Mouse (Mus musculus) limb, embryonic 14.5 days (tissue): ENCODE data around the gene Olfr374. TPM values are rescaled to one million over a fixed set of nuclear protein-coding genes. Genes with fewer than 3 reads are reported as not detected.

ENCODE experiments used
- ATAC-seq: fragments of 200-750 bp; cut with Nextera tagmentation; 2 replicates; pipeline ENCODE4 v1.8.0; 2017; ENCODE audit warnings: low read depth, moderate number of reproducible peaks, moderate TSS enrichment; ENCODE audit not compliant: low FRiP score
- DNase-seq: peaks from one replicate; pipeline ENCODE4 v3.0.0-alpha.2; 2015; ENCODE audit warnings: low spot score
- H3K27ac ChIP-seq: fragments of 300-500 bp; sonication (generic); replicated peaks from 2 replicates; pipeline ENCODE4 v1.5.1; 2014; ENCODE audit warnings: low read depth, mild to moderate bottlenecking, low read length, moderate library complexity, mixed read lengths
- H3K27me3 ChIP-seq: fragments of 300-500 bp; sonication (generic); 2 replicates; pipeline ENCODE4 v1.6.1; 2014; ENCODE audit warnings: low read length, mixed read lengths; ENCODE audit not compliant: control insufficient read depth, insufficient read depth
- H3K36me3 ChIP-seq: fragments of 300-500 bp; sonication (generic); 2 replicates; pipeline ENCODE4 v1.6.1; 2014; ENCODE audit warnings: mild to moderate bottlenecking, low read length, moderate library complexity, mixed read lengths; ENCODE audit not compliant: control insufficient read depth, insufficient read depth
- H3K4me1 ChIP-seq: fragments of 300-500 bp; sonication (generic); 2 replicates; pipeline ENCODE4 v1.6.1; 2014; ENCODE audit warnings: antibody characterized with exemption, low read length, mixed read lengths; ENCODE audit not compliant: control insufficient read depth, insufficient read depth
- H3K4me2 ChIP-seq: fragments of 300-500 bp; sonication (generic); replicated peaks from 2 replicates; pipeline ENCODE4 v1.6.1; 2014; ENCODE audit warnings: low read depth, mild to moderate bottlenecking, low read length, moderate library complexity; ENCODE audit not compliant: severe bottlenecking
- H3K4me3 ChIP-seq: fragments of 300-500 bp; sonication (generic); replicated peaks from 2 replicates; pipeline ENCODE4 v1.5.1; 2014; ENCODE audit warnings: low read length
- H3K9ac ChIP-seq: fragments of 300-500 bp; sonication (generic); 2 replicates; pipeline ENCODE4 v1.6.1; 2014; ENCODE audit warnings: mild to moderate bottlenecking, low read depth, low read length, moderate library complexity; ENCODE audit not compliant: severe bottlenecking
- H3K9me3 ChIP-seq: fragments of 300-500 bp; sonication (generic); 2 replicates; pipeline ENCODE4 v1.6.1; 2016; ENCODE audit warnings: low read length; ENCODE audit not compliant: control insufficient read depth
- POLR2A ChIP-seq: fragments of 200-500 bp; IDR thresholded peaks from 2 replicates; pipeline ENCODE4 v1.8.0; 2012; ENCODE audit warnings: inconsistent platforms, mild to moderate bottlenecking, moderate library complexity, borderline replicate concordance; ENCODE audit not compliant: insufficient read depth, insufficient read length; ENCODE audit errors: extremely low read depth
- WGBS: fragments of 180-500 bp; shearing (Covaris S2); extraction: QIAGEN DNeasy Blood & Tissue Kit; methylation state at CpG from one replicate; pipeline ENCODE4 v1.1.7; 2014; 5-methylcytosine and 5-hydroxymethylcytosine counted together
- polyA plus RNA-seq, 2 experiments: library from polyadenylated mRNA; depleted of rRNA in 1 of 2; stranded (reverse) in 1 of 2; unstranded in 1 of 2; fragments of >200 nt; fragmentation: Nextera tagmentation in 1 of 2; extraction: Ambion mirVana in 1 of 2; gene quantifications; 2 replicates each; pipeline versions ENCODE4 v1.2.1 to v1.2.3; 2012 to 2014

Olfr374 gene
- polyA plus RNA-seq, 2 experiments: 0.14 TPM; not detected in 1

GRCm38 (mm10) chr8:72133507-72133906 lies 26.7 kb downstream of the Olfr374 start:
- 68% methylated on average over 1 of the region's 1 CpGs for WGBS
- Histone ChIP-seq H3K36me3 (peaks cover 5% of the 10 kb centered on the region), H3K9me3 (no peaks in the 10 kb centered on the region), H3K27ac (no peak overlapping the region), H3K4me3 (no peak overlapping the region), H3K9ac (no peak overlapping the region), H3K27me3 (no peaks in the 10 kb centered on the region), H3K4me1 (peaks cover 8% of the 10 kb centered on the region), H3K4me2 (no peak overlapping the region)
- ATAC-seq (no peak), DNase-seq (no peak)
- no peak for TF ChIP-seq POLR2A

- DNase-seq (peak; percentile 60), ATAC-seq (peak; percentile 85)
- H3K9me3 ChIP-seq: no peaks in the 10 kb centered on the region
- whole genome bisulfite sequencing: 1% methylated on average over 21 of the region's 49 CpGs
- peak within 1 kb of the TSS; percentile 91 for H3K4me3 ChIP-seq
- peak within 1 kb of the TSS; percentile 98 for H3K9ac ChIP-seq
- TF ChIP-seq POLR2A: peak; percentile 79; the same call in 1 of the 2 replicates
- H3K27ac ChIP-seq: peak within 1 kb of the TSS; percentile 99
- peak within 1 kb of the TSS; percentile 70 for H3K4me2 ChIP-seq
- H3K36me3 ChIP-seq: peaks cover 19% of the 10 kb centered on the region
- peaks cover 8% of the 10 kb centered on the region for H3K4me1 ChIP-seq
- no peaks in the 10 kb centered on the region for H3K27me3 ChIP-seq
Measured at GRCm38 (mm10) chr8:72134756-72135445, 28.1 kb downstream of the Olfr374 start, which contains the start of gene Tpm4. Gene Tpm4, plus strand, starts transcription at chr8:72134975.

GRCm38 (mm10) chr8:72135446-72136301 lies 28.8 kb downstream of the Olfr374 start:
- Histone ChIP-seq H3K9me3 (no peaks in the 10 kb centered on the region), H3K27ac (peak overlapping the region; percentile 99), H3K4me1 (peaks cover 8% of the 10 kb centered on the region), H3K9ac (peak overlapping the region; percentile 98), H3K4me3 (peak overlapping the region; percentile 91), H3K4me2 (peak overlapping the region; percentile 70), H3K36me3 (peaks cover 27% of the 10 kb centered on the region), H3K27me3 (no peaks in the 10 kb centered on the region)
- no peak for TF ChIP-seq POLR2A
- DNase-seq (peak; percentile 61), ATAC-seq (peak; percentile 36)
- 1% methylated on average over 48 of the region's 62 CpGs for WGBS

DNA sequence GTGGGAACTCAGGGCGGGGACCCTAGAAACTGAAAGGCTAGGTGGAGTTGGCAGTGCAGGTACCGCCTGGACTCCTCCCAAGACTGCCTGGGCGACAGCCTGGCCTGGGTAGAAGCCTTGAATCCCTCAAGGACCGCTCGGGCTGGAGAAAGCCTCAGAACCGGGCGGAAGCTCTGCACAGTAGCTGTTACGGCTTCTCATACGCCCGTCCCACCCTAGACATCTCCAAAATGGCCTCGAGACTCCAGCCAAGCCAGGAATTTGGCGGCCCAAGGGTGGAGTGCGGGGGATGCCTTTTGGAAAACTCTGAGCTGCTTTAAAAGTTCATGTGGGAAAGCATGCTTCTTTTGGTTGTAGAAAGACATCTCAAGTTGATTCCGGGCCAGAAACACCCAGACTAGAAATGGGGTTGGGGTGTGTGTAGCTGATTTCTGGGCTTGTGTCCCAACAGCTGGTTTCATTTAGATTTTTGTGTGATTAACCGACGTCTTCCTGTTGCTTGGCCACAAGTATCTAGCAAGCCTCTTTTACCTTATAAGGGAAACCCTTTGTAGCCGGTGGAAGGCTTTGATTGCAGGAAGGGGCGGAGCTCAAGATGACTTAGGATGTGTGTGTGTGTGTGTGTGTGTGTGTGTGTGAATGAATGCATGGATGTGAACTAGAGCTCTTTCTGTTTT lies 29.6 kb downstream of the Olfr374 start:
- Histone ChIP-seq H3K27me3 (no peaks in the 10 kb centered on the region), H3K4me1 (peaks cover 8% of the 10 kb centered on the region), H3K4me2 (peak overlapping the region; percentile 70), H3K27ac (peak overlapping the region; percentile 99), H3K4me3 (peak overlapping the region; percentile 91), H3K36me3 (peaks cover 34% of the 10 kb centered on the region), H3K9ac (peak overlapping the region; percentile 98), H3K9me3 (no peaks in the 10 kb centered on the region)
- peak; percentile 95 for DNase-seq
- ATAC-seq: peak; percentile 81
- under 1% methylated on average over 18 of the region's 18 CpGs for WGBS
- TF ChIP-seq POLR2A: peak; percentile 59; the same call in 1 of the 2 replicates

GRCm38 (mm10) chr8:72137431-72137830 lies 30.6 kb downstream of the Olfr374 start:
- Histone ChIP-seq H3K4me1 (peaks cover 8% of the 10 kb centered on the region), H3K9me3 (no peaks in the 10 kb centered on the region), H3K27ac (peak overlapping the region; percentile 99; the same call in 1 of the 2 replicates), H3K36me3 (peaks cover 44% of the 10 kb centered on the region), H3K27me3 (no peaks in the 10 kb centered on the region), H3K9ac (no peak overlapping the region), H3K4me2 (peak overlapping the region; percentile 70; the same call in 1 of the 2 replicates), H3K4me3 (peak overlapping the region; percentile 91; the same call in 1 of the 2 replicates)
- ATAC-seq (no peak), DNase-seq (no peak)
- WGBS: 78% methylated on average over 2 of the region's 2 CpGs
- no peak for TF ChIP-seq POLR2A
